Mouse (Mus musculus) brain, embryonic 14.5 days (tissue): ENCODE measurements around the gene Ppdpf. TPM values are rescaled to one million over a fixed set of nuclear protein-coding genes. Genes with fewer than 3 reads are reported as not detected.

Experiments
- DNase-seq: peaks from one replicate; pipeline ENCODE4 v3.0.0-alpha.2; 2011; ENCODE audit warnings: low read depth
- CTCF ChIP-seq: fragments of 200-500 bp; IDR thresholded peaks from 2 replicates; pipeline ENCODE4 v1.5.1; 2012; ENCODE audit warnings: inconsistent platforms, mild to moderate bottlenecking, moderate library complexity, borderline replicate concordance; ENCODE audit not compliant: insufficient read depth, insufficient read length; ENCODE audit errors: extremely low read depth
- POLR2A ChIP-seq: fragments of 200-500 bp; IDR thresholded peaks from 2 replicates; pipeline ENCODE4 v1.6.1; 2012; ENCODE audit warnings: mild to moderate bottlenecking, inconsistent platforms, borderline replicate concordance; ENCODE audit not compliant: poor library complexity, insufficient read depth, insufficient read length, severe bottlenecking; ENCODE audit errors: extremely low read depth
- polyA plus RNA-seq: library from polyadenylated mRNA; depleted of rRNA; stranded (reverse); fragments of >200 nt; gene quantifications from 2 replicates; pipeline ENCODE4 v1.2.3, GENCODE M21; 2012; rRNA removed

The Ppdpf gene
- 252 and 381 TPM in 2 replicates for polyA plus RNA-seq

GRCm38 (mm10) chr2:181187121-181188000, at the start of gene Ppdpf:
Gene Ppdpf, plus strand, starts transcription at chr2:181187247.
- peak; percentile 22; the same call in 1 of the 2 replicates for TF ChIP-seq POLR2A
- TF ChIP-seq CTCF: peak; percentile 34; the same call in 1 of the 2 replicates
- DNase-seq: peak; percentile 97

GRCm38 (mm10) chr2:181139641-181140193, 47.3 kb upstream of the Ppdpf start:
- no peak for DNase-seq
- no peak for TF ChIP-seq CTCF
- TF ChIP-seq POLR2A: no peak

- no peak for TF ChIP-seq CTCF
- TF ChIP-seq POLR2A: no peak
- DNase-seq: no peak
Measured at GRCm38 (mm10) chr2:181142703-181143135, 44.3 kb upstream of the Ppdpf start.

GRCm38 (mm10) chr2:181143509-181144276, 43.4 kb upstream of the Ppdpf start:
- TF ChIP-seq POLR2A (no peak), CTCF (no peak)
- no peak for DNase-seq

- TF ChIP-seq POLR2A: no peak
- TF ChIP-seq CTCF: no peak
- no peak for DNase-seq
Measured at GRCm38 (mm10) chr2:181144675-181145074, 42.4 kb upstream of the Ppdpf start.

DNA sequence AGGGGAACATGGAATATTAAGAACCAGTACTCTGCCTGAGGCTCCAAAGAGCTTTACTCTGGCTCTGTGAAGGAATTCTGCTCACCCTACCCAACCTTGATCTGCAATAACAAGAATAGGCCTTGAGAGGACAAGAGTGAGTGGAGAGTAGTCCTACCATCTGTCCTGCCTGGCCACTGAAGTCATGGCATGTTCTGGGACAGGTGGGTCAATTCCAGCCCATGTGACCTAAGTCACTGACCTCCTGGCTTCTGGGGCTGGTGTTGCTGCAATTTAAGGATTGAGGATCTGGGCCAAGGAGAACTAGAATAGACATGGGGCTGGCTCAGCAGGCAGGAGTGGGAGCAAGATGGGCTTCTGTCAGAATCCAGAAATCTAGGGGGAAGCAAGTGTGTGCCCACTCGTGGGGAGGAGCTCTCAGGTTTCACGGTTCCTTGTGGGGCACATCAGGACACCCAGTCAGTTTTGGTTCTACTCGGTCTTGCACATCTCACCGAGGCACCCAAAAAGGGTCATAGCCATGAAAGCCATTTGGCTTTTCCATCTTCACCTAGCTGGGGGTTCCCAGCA, 40.0 kb upstream of the Ppdpf start:
- no peak for DNase-seq
- TF ChIP-seq CTCF (no peak), POLR2A (no peak)

DNA sequence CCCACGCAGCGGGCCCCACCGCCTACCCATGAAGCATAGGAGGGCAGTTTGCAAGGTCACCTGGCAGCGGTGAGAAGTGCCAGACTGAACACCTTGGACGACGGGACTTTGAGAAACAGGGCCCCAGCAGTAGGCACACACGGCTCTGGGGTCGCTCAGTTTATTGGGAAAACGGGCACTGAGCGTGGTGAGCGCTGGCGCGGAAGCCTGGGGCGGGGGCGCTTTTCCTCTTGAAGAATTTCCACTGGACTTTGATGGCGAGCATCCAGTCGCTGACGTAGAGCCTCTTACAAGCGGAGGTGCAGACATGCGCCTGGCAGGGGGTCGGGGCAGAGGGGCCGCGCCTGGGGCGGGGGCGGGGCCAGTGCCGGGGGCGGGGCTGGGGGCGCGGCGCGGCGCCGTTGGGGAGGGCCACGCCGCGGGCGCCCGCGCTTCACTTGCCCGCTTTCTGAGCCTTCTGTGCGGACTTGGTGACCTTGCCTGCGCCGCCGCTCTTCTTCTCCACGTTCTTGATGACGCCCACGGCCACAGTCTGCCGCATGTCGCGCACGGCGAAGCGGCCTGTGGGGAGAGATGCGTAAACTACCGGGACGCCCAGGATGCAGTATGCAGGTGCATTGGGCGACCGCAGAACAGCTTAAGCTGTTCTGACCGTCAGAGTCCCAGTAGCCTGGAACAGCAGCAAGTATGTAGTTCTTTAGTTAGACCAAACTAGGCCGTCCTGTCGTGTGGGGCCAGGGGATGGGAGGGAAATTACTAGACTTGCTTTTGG, 39.3 kb upstream of the Ppdpf start:
- no peak for TF ChIP-seq POLR2A
- no peak for TF ChIP-seq CTCF
- DNase-seq: peak; percentile 84

DNA sequence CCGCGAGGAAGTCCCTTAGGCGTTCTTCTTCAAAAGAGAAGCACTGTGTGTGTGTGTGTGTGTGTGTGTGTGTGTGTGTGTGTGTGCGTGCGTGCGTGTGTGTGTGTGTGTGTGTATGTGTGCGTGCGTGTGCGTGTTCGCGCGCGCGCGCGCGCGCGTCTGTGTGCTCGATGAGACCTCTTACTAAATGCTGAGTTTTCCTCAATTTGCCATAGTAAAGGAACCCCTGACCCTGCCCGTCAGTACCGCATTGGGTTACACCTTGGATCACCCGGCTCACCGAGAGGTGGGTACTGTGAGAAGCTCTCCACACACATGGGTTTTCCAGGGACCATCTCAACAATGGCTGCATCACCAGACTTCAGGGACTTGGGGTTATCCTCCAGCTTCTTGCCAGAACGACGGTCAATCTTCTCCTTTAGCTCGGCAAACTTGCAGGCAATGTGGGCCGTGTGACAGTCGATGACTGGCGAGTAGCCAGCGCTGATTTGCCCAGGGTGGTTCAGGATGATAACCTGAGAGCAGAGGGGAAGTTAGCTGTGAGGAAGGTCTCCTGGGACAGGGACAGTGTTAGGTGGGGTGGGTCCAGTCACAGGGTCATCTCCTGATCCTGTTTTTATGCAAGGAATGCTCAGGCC, 38.6 kb upstream of the Ppdpf start:
- TF ChIP-seq CTCF (no peak), POLR2A (no peak)
- DNase-seq: peak; percentile 18

GRCm38 (mm10) chr2:181150281-181150680, 36.8 kb upstream of the Ppdpf start:
- no peak for DNase-seq
- TF ChIP-seq CTCF (no peak), POLR2A (no peak)

GRCm38 (mm10) chr2:181152701-181153100, 34.3 kb upstream of the Ppdpf start:
- TF ChIP-seq POLR2A: no peak
- TF ChIP-seq CTCF: no peak
- no peak for DNase-seq
